In genomic region chr14:24982489-24982888, GRCm38 (mm10) we compare ENCODE assay signal across 25 mouse cellular contexts.
DNase-seq lines count a peak whose midpoint lies in the region; ATAC-seq and TF ChIP-seq lines count a peak whose summit lies in the region.
"Had no signal": no experiment of that assay in that cellular context is flagged by ENCODE, and none has a peak within 500 bp of the region (broad histone marks: within the 10 kb centered on the region; RNA-seq: fewer than 3 reads in every experiment).

No protein-coding gene starts in this region.

- H3K27ac ChIP-seq in hindbrain, embryonic 10.5 days, result peak overlapping the region; percentile 40
- no peak overlapping the region for H3K27ac ChIP-seq in hindbrain, embryonic 16.5 days (ENCODE audit: low read depth, low read length)
- peak overlapping the region; percentile 44; the same call in 1 of the 2 replicates for H3K27ac ChIP-seq in embryonic facial prominence, embryonic 10.5 days (replicated peaks)
- no peak overlapping the region for H3K27ac ChIP-seq in forebrain, postnatal 0 days (ENCODE audit: low read depth, low read length)
- H3K27ac ChIP-seq in limb, embryonic 13.5 days, result peak overlapping the region; percentile 79; the same call in 1 of the 2 replicates
- H3K27ac ChIP-seq: embryonic facial prominence, embryonic 13.5 days; macrophage; midbrain, embryonic 15.5 days; stomach, postnatal 0 days had no signal

- no peak for ATAC-seq in hindbrain, embryonic 16.5 days
- ATAC-seq in forebrain, postnatal 0 days, result peak; percentile 23; the same call in 1 of the 2 replicates
- ATAC-seq in limb, embryonic 13.5 days (ENCODE audit: low FRiP score, low read depth), result peak; percentile 76; the same call in 1 of the 2 replicates
- ATAC-seq in granulocyte monocyte progenitor cell, adult 5-6 weeks (replicated peaks; ENCODE audit: poor library complexity, severe bottlenecking), result no peak
- ATAC-seq: intestine, postnatal 0 days; lung, postnatal 0 days; midbrain, embryonic 15.5 days had no signal

- peaks cover 6% of the 10 kb centered on the region; the same call in 1 of the 2 replicates for H3K9me3 ChIP-seq in hindbrain, embryonic 10.5 days
- H3K9me3 ChIP-seq in hindbrain, embryonic 16.5 days (ENCODE audit: control insufficient read depth, low read length), result 0 out of 2 replicates have a peak, but pooled peaks cover 2% of the 10 kb centered on the region
- H3K9me3 ChIP-seq in embryonic facial prominence, embryonic 10.5 days, result no peaks in the 10 kb centered on the region; the same call in 1 of the 2 replicates
- H3K9me3 ChIP-seq in forebrain, postnatal 0 days (ENCODE audit: low read length), result no peaks in the 10 kb centered on the region
- H3K9me3 ChIP-seq in limb, embryonic 13.5 days, result 0 out of 2 replicates have a peak, but pooled peaks cover 6% of the 10 kb centered on the region
- H3K9me3 ChIP-seq: embryonic facial prominence, embryonic 13.5 days; heart, embryonic 12.5 days; midbrain, embryonic 15.5 days had no signal

- H3K9ac ChIP-seq in hindbrain, embryonic 16.5 days (ENCODE audit: low read depth, low read length), result no peak overlapping the region
- no peak overlapping the region for H3K9ac ChIP-seq in forebrain, postnatal 0 days
- no peak overlapping the region for H3K9ac ChIP-seq in limb, embryonic 13.5 days
- H3K9ac ChIP-seq: embryonic facial prominence, embryonic 13.5 days; heart, embryonic 12.5 days; midbrain, embryonic 15.5 days had no signal

- DNase-seq in hindbrain, embryonic 10.5 days (ENCODE audit: low spot score), result no peak
- DNase-seq in embryonic facial prominence, embryonic 10.5 days (ENCODE audit: low spot score), result no peak
- no peak for DNase-seq in forebrain, postnatal 0 days
- no peak for DNase-seq in left cerebral cortex, adult 9 months (ENCODE audit: low spot score in 2 of 2)
- DNase-seq in kidney, postnatal 10 days, result no peak
- DNase-seq: adrenal gland, postnatal 36 days; cerebellum, adult 11 months; cerebellum, postnatal 10 days; heart, postnatal 10 days; kidney, postnatal 36 days; liver; right cerebral cortex, postnatal 14 days; thymus, adult 2 months; thymus, postnatal 4 days had no signal

- WGBS in hindbrain, embryonic 10.5 days, result 77% methylated on average over 8 of the region's 8 CpGs
- 55% methylated on average over 8 of the region's 8 CpGs for WGBS in hindbrain, embryonic 16.5 days
- WGBS in embryonic facial prominence, embryonic 10.5 days, result 79% methylated on average over 8 of the region's 8 CpGs
- 37% methylated on average over 7 of the region's 8 CpGs for WGBS in forebrain, postnatal 0 days
- 21% methylated on average over 8 of the region's 8 CpGs for WGBS in limb, embryonic 13.5 days

- no peaks in the 10 kb centered on the region for H3K36me3 ChIP-seq in hindbrain, embryonic 10.5 days
- H3K36me3 ChIP-seq in hindbrain, embryonic 16.5 days (ENCODE audit: control insufficient read depth, insufficient read depth, low read length), result no peaks in the 10 kb centered on the region
- no peaks in the 10 kb centered on the region for H3K36me3 ChIP-seq in embryonic facial prominence, embryonic 10.5 days (replicated peaks)
- no peaks in the 10 kb centered on the region for H3K36me3 ChIP-seq in forebrain, postnatal 0 days (ENCODE audit: insufficient read depth)
- no peaks in the 10 kb centered on the region for H3K36me3 ChIP-seq in limb, embryonic 13.5 days
- H3K36me3 ChIP-seq: embryonic facial prominence, embryonic 13.5 days; heart, embryonic 12.5 days; midbrain, embryonic 15.5 days had no signal

- H3K4me2 ChIP-seq in hindbrain, embryonic 16.5 days (ENCODE audit: low read length), result no peak overlapping the region
- no peak overlapping the region for H3K4me2 ChIP-seq in forebrain, postnatal 0 days (ENCODE audit: low read depth)
- H3K4me2 ChIP-seq in limb, embryonic 13.5 days (replicated peaks), result peak overlapping the region; percentile 4; the same call in 1 of the 2 replicates
- H3K4me2 ChIP-seq: embryonic facial prominence, embryonic 13.5 days; heart, embryonic 12.5 days; midbrain, embryonic 15.5 days had no signal

- H3K27me3 ChIP-seq in hindbrain, embryonic 10.5 days (ENCODE audit: insufficient read depth, poor library complexity, severe bottlenecking), result peaks cover 4% of the 10 kb centered on the region; the same call in 1 of the 2 replicates
- H3K27me3 ChIP-seq in hindbrain, embryonic 16.5 days (replicated peaks; ENCODE audit: control insufficient read depth, insufficient read depth, low read length), result no peaks in the 10 kb centered on the region
- H3K27me3 ChIP-seq in embryonic facial prominence, embryonic 10.5 days (replicated peaks; ENCODE audit: low read depth, poor library complexity, severe bottlenecking), result no peaks in the 10 kb centered on the region; the same call in 1 of the 2 replicates
- H3K27me3 ChIP-seq in forebrain, postnatal 0 days (ENCODE audit: insufficient read depth, low read length), result no peaks in the 10 kb centered on the region
- no peaks in the 10 kb centered on the region for H3K27me3 ChIP-seq in limb, embryonic 13.5 days
- H3K27me3 ChIP-seq: embryonic facial prominence, embryonic 13.5 days; midbrain, embryonic 15.5 days had no signal

- H3K4me1 ChIP-seq in hindbrain, embryonic 10.5 days (replicated peaks), result peaks cover 30% of the 10 kb centered on the region
- H3K4me1 ChIP-seq in hindbrain, embryonic 16.5 days (ENCODE audit: control insufficient read depth, insufficient read depth, low read depth, low read length), result no peaks in the 10 kb centered on the region
- peaks cover 20% of the 10 kb centered on the region for H3K4me1 ChIP-seq in embryonic facial prominence, embryonic 10.5 days
- no peaks in the 10 kb centered on the region for H3K4me1 ChIP-seq in forebrain, postnatal 0 days (ENCODE audit: insufficient read depth)
- H3K4me1 ChIP-seq in limb, embryonic 13.5 days, result peaks cover 53% of the 10 kb centered on the region
- H3K4me1 ChIP-seq: heart, embryonic 12.5 days; midbrain, embryonic 15.5 days had no signal

- no peak overlapping the region for H3K4me3 ChIP-seq in hindbrain, embryonic 10.5 days
- H3K4me3 ChIP-seq in hindbrain, embryonic 16.5 days (ENCODE audit: low read length), result no peak overlapping the region
- no peak overlapping the region for H3K4me3 ChIP-seq in embryonic facial prominence, embryonic 10.5 days
- no peak overlapping the region for H3K4me3 ChIP-seq in forebrain, postnatal 0 days (ENCODE audit: low read depth, low read length)
- H3K4me3 ChIP-seq in limb, embryonic 13.5 days, result no peak overlapping the region
- H3K4me3 ChIP-seq: embryonic facial prominence, embryonic 13.5 days; erythroblast, embryonic 14.5 days; heart, embryonic 12.5 days; midbrain, embryonic 15.5 days had no signal

- no peak for TF ChIP-seq CTCF in forebrain, postnatal 0 days (IDR thresholded peaks at IDR 0.05; ENCODE audit: low read depth)

Comparison
In these comparisons a context has a peak if more than half of its experiments do, and no peak if none do; other contexts are left out.
1. H3K27ac ChIP-seq: peak in hindbrain, embryonic 10.5 days (single experiment), embryonic facial prominence, embryonic 10.5 days (single experiment) and limb, embryonic 13.5 days (single experiment); none in hindbrain, embryonic 16.5 days (single experiment) and forebrain, postnatal 0 days (single experiment).
2. ATAC-seq: peak in forebrain, postnatal 0 days (single experiment) and limb, embryonic 13.5 days (single experiment); none in hindbrain, embryonic 16.5 days (single experiment) and granulocyte monocyte progenitor cell, adult 5-6 weeks (single experiment).